Mouse (Mus musculus): ENCODE results near the gene Cdh3.

- TF ChIP-seq CTCF (IDR thresholded peaks at IDR 0.05; ENCODE audit: control insufficient read depth, insufficient read depth, low read length), result no peak
- no peak for TF ChIP-seq POLR2A (IDR thresholded peaks at IDR 0.05; ENCODE audit: borderline replicate concordance, control insufficient read depth, low read depth, low read length)
These were observed 66.3 kb downstream of the Cdh3 start for GRCm38 (mm10) chr8:106576849-106577555.

All from bone marrow, adult 2 months (tissue).